Mouse (Mus musculus) forebrain, embryonic 14.5 days (tissue): ENCODE measurements at regions not wholly inside any gene's neighbourhood (a gene's known extent, or its start where the extent isn't known, plus 50 kb on each side); places are given as distances from the start of the nearest gene placed in this dataset.

ENCODE experiments used
- ATAC-seq: fragments of 200-750 bp; cut with Nextera tagmentation; 2 replicates; pipeline ENCODE4 v1.8.0; 2017; ENCODE audit warnings: mild to moderate bottlenecking, moderate library complexity
- DNase-seq: peaks from one replicate; pipeline ENCODE4 v3.0.0-alpha.2; 2015; ENCODE audit warnings: low spot score
- H3K27ac ChIP-seq: fragments of 300-500 bp; sonication (generic); 2 replicates; pipeline ENCODE4 v1.5.1; 2014; ENCODE audit warnings: low read depth, mild to moderate bottlenecking, control low read depth, low read length, moderate library complexity
- H3K27me3 ChIP-seq: fragments of 300-500 bp; sonication (generic); replicated peaks from 2 replicates; pipeline ENCODE4 v1.6.1; 2014; ENCODE audit warnings: low read length, control low read depth, mixed read lengths; ENCODE audit not compliant: control insufficient read depth, insufficient read depth
- H3K36me3 ChIP-seq: fragments of 300-500 bp; sonication (generic); 2 replicates; pipeline ENCODE4 v1.6.1; 2014; ENCODE audit warnings: low read length, control low read depth; ENCODE audit not compliant: control insufficient read depth, insufficient read depth
- H3K4me1 ChIP-seq: fragments of 300-500 bp; sonication (generic); 2 replicates; pipeline ENCODE4 v1.6.1; 2014; ENCODE audit warnings: antibody characterized with exemption, low read length, control low read depth; ENCODE audit not compliant: control insufficient read depth, insufficient read depth
- H3K4me2 ChIP-seq: fragments of 300-500 bp; sonication (generic); 2 replicates; pipeline ENCODE4 v1.6.1; 2014; ENCODE audit warnings: mild to moderate bottlenecking, control low read depth, low read length
- H3K4me3 ChIP-seq: fragments of 300-500 bp; sonication (generic); 2 replicates; pipeline ENCODE4 v1.5.1; 2014; ENCODE audit warnings: low read depth, low read length, control low read depth
- H3K9ac ChIP-seq: fragments of 300-500 bp; sonication (generic); 2 replicates; pipeline ENCODE4 v1.6.1; 2014; ENCODE audit warnings: mild to moderate bottlenecking, low read length, control low read depth, moderate library complexity
- H3K9me3 ChIP-seq: fragments of 300-500 bp; sonication (generic); replicated peaks from 2 replicates; pipeline ENCODE4 v1.6.1; 2016; ENCODE audit warnings: low read length, control low read depth, mixed read lengths; ENCODE audit not compliant: control insufficient read depth
- WGBS: fragments of 180-500 bp; shearing (Covaris S2); extraction: QIAGEN DNeasy Blood & Tissue Kit; methylation state at CpG from one replicate; pipeline ENCODE4 v1.1.7; 2014; 5-methylcytosine and 5-hydroxymethylcytosine counted together

- WGBS = 61% methylated on average over 25 of the region's 25 CpGs
- Histone ChIP-seq H3K36me3 (no peaks in the 10 kb centered on the region), H3K4me1 (peaks cover 5% of the 10 kb centered on the region), H3K27ac (no peak overlapping the region), H3K9me3 (no peaks in the 10 kb centered on the region), H3K4me2 (no peak overlapping the region), H3K27me3 (no peaks in the 10 kb centered on the region), H3K4me3 (no peak overlapping the region), H3K9ac (no peak overlapping the region)
- ATAC-seq = no peak
- no peak for DNase-seq
These were observed 57.4 kb upstream of the Pitx1 start for GRCm38 (mm10) chr13:55893154-55894018.

GRCm38 (mm10) chr13:55892250-55892649 is 56.3 kb upstream of the Pitx1 start:
- H3K4me3 ChIP-seq = no peak overlapping the region
- no peak overlapping the region for H3K9ac ChIP-seq
- DNase-seq (no peak), ATAC-seq (no peak)
- H3K4me1 ChIP-seq = peaks cover 3% of the 10 kb centered on the region; the same call in 1 of the 2 replicates
- no peaks in the 10 kb centered on the region for H3K9me3 ChIP-seq
- H3K36me3 ChIP-seq = no peaks in the 10 kb centered on the region
- no peak overlapping the region for H3K4me2 ChIP-seq
- H3K27ac ChIP-seq = no peak overlapping the region
- WGBS = 92% methylated on average over 3 of the region's 3 CpGs
- H3K27me3 ChIP-seq = no peaks in the 10 kb centered on the region

GRCm38 (mm10) chr13:55887099-55887736 is 51.2 kb upstream of the Pitx1 start:
- ATAC-seq (no peak), DNase-seq (no peak)
- Histone ChIP-seq H3K27ac (no peak overlapping the region), H3K4me1 (no peaks in the 10 kb centered on the region), H3K9me3 (no peaks in the 10 kb centered on the region), H3K4me2 (no peak overlapping the region), H3K9ac (no peak overlapping the region), H3K4me3 (no peak overlapping the region), H3K36me3 (no peaks in the 10 kb centered on the region), H3K27me3 (no peaks in the 10 kb centered on the region)
- WGBS = 89% methylated on average over 13 of the region's 13 CpGs
